Mouse (Mus musculus) cerebellum, adult 2 months (tissue): ENCODE measurements around the gene Cisd2.

Experiments used
- CTCF ChIP-seq: fragments of 200-500 bp; IDR thresholded peaks from 2 replicates; pipeline ENCODE4 v1.5.1; 2011; ENCODE audit warnings: low read depth, mild to moderate bottlenecking, control low read depth, low read length, moderate library complexity, borderline replicate concordance; ENCODE audit not compliant: insufficient read depth
- POLR2A ChIP-seq: fragments of 200-500 bp; IDR thresholded peaks from 2 replicates; pipeline ENCODE4 v1.6.1; 2011; ENCODE audit warnings: low read length, control low read depth, borderline replicate concordance; ENCODE audit not compliant: insufficient read depth

GRCm38 (mm10) chr3:135438531-135438912 is 14.8 kb upstream of the Cisd2 start:
- no peak for TF ChIP-seq CTCF
- TF ChIP-seq POLR2A = peak; percentile 70
